Mouse (Mus musculus): ENCODE measurements at regions not wholly inside any gene's neighbourhood (a gene's known extent, or its start where the extent isn't known, plus 50 kb on each side); places are given as distances from the start of the nearest gene placed in this dataset.

GRCm38 (mm10) chr6:121560852-121561251 is 74.3 kb upstream of the A2m start:
- DNase-seq (peak; percentile 78), ATAC-seq (ENCODE audit: insufficient read depth) (0 out of 2 replicates have a peak, but pooled peaks have one; percentile 47)
- Histone ChIP-seq H3K27me3 (ENCODE audit: insufficient read depth, low read length) (no peaks in the 10 kb centered on the region), H3K9ac (no peak overlapping the region), H3K4me2 (no peak overlapping the region), H3K27ac (ENCODE audit: low read depth) (no peak overlapping the region), H3K9me3 (ENCODE audit: low read depth, low read length) (no peaks in the 10 kb centered on the region), H3K4me1 (ENCODE audit: insufficient read depth) (no peaks in the 10 kb centered on the region), H3K4me3 (ENCODE audit: low read depth, low read length) (no peak overlapping the region), H3K36me3 (ENCODE audit: insufficient read depth) (no peaks in the 10 kb centered on the region)
- WGBS = 4% methylated on average over 3 of the region's 3 CpGs
- TF ChIP-seq CTCF (IDR thresholded peaks at IDR 0.05; ENCODE audit: low read depth) = peak; percentile 73

GRCm38 (mm10) chr6:121560393-121560793 is 74.8 kb upstream of the A2m start:
- DNase-seq = no peak
- no peak for ATAC-seq (ENCODE audit: insufficient read depth)
- 43% methylated on average over 1 of the region's 1 CpGs for WGBS
- Histone ChIP-seq H3K4me1 (ENCODE audit: insufficient read depth) (no peaks in the 10 kb centered on the region), H3K4me3 (ENCODE audit: low read depth, low read length) (no peak overlapping the region), H3K9ac (no peak overlapping the region), H3K27ac (ENCODE audit: low read depth) (no peak overlapping the region), H3K4me2 (no peak overlapping the region), H3K9me3 (ENCODE audit: low read depth, low read length) (no peaks in the 10 kb centered on the region), H3K27me3 (ENCODE audit: insufficient read depth, low read length) (no peaks in the 10 kb centered on the region), H3K36me3 (ENCODE audit: insufficient read depth) (no peaks in the 10 kb centered on the region)
- no peak for TF ChIP-seq CTCF (IDR thresholded peaks at IDR 0.05; ENCODE audit: low read depth)

GRCm38 (mm10) chr6:121556481-121556880 is 78.7 kb upstream of the A2m start:
- no peak for ATAC-seq (ENCODE audit: insufficient read depth)
- peak; percentile 64 for TF ChIP-seq CTCF (IDR thresholded peaks at IDR 0.05; ENCODE audit: low read depth)
- Histone ChIP-seq H3K9ac (no peak overlapping the region), H3K27me3 (ENCODE audit: insufficient read depth, low read length) (no peaks in the 10 kb centered on the region), H3K27ac (ENCODE audit: low read depth) (no peak overlapping the region), H3K9me3 (ENCODE audit: low read depth, low read length) (no peaks in the 10 kb centered on the region), H3K4me1 (ENCODE audit: insufficient read depth) (no peaks in the 10 kb centered on the region), H3K4me3 (ENCODE audit: low read depth, low read length) (no peak overlapping the region), H3K4me2 (no peak overlapping the region), H3K36me3 (ENCODE audit: insufficient read depth) (no peaks in the 10 kb centered on the region)
- 4% methylated on average over 3 of the region's 3 CpGs for WGBS
- DNase-seq = peak; percentile 74

GRCm38 (mm10) chr6:121553501-121554132 is 80.1 kb upstream of the Iqsec3 start:
- Histone ChIP-seq H3K4me3 (ENCODE audit: low read depth, low read length) (no peak overlapping the region), H3K4me1 (ENCODE audit: insufficient read depth) (no peaks in the 10 kb centered on the region), H3K9me3 (ENCODE audit: low read depth, low read length) (no peaks in the 10 kb centered on the region), H3K4me2 (no peak overlapping the region), H3K27ac (ENCODE audit: low read depth) (no peak overlapping the region), H3K36me3 (ENCODE audit: insufficient read depth) (no peaks in the 10 kb centered on the region), H3K9ac (no peak overlapping the region), H3K27me3 (ENCODE audit: insufficient read depth, low read length) (no peaks in the 10 kb centered on the region)
- 82% methylated on average over 2 of the region's 2 CpGs for WGBS
- TF ChIP-seq CTCF (IDR thresholded peaks at IDR 0.05; ENCODE audit: low read depth) = no peak
- no peak for ATAC-seq (ENCODE audit: insufficient read depth)
- DNase-seq = no peak

- Histone ChIP-seq H3K4me1 (ENCODE audit: insufficient read depth) (no peaks in the 10 kb centered on the region), H3K4me2 (no peak overlapping the region), H3K9ac (no peak overlapping the region), H3K27ac (ENCODE audit: low read depth) (no peak overlapping the region), H3K36me3 (ENCODE audit: insufficient read depth) (no peaks in the 10 kb centered on the region), H3K27me3 (ENCODE audit: insufficient read depth, low read length) (no peaks in the 10 kb centered on the region), H3K4me3 (ENCODE audit: low read depth, low read length) (no peak overlapping the region), H3K9me3 (ENCODE audit: low read depth, low read length) (no peaks in the 10 kb centered on the region)
- TF ChIP-seq CTCF (IDR thresholded peaks at IDR 0.05; ENCODE audit: low read depth) = no peak
- DNase-seq (no peak), ATAC-seq (ENCODE audit: insufficient read depth) (no peak)
- WGBS = 73% methylated on average over 7 of the region's 7 CpGs
Observed at GRCm38 (mm10) chr6:121533521-121533920, 60.0 kb upstream of the Iqsec3 start.

GRCm38 (mm10) chr6:121532926-121533325 is 59.4 kb upstream of the Iqsec3 start:
- H3K36me3 ChIP-seq (ENCODE audit: insufficient read depth) = no peaks in the 10 kb centered on the region
- no peak overlapping the region for H3K4me2 ChIP-seq
- no peaks in the 10 kb centered on the region for H3K27me3 ChIP-seq (ENCODE audit: insufficient read depth, low read length)
- no peak overlapping the region for H3K4me3 ChIP-seq (ENCODE audit: low read depth, low read length)
- no peak overlapping the region for H3K27ac ChIP-seq (ENCODE audit: low read depth)
- 5% methylated on average over 3 of the region's 3 CpGs for WGBS
- no peak overlapping the region for H3K9ac ChIP-seq
- ATAC-seq (ENCODE audit: insufficient read depth) (no peak), DNase-seq (peak; percentile 76)
- no peaks in the 10 kb centered on the region for H3K4me1 ChIP-seq (ENCODE audit: insufficient read depth)
- no peaks in the 10 kb centered on the region for H3K9me3 ChIP-seq (ENCODE audit: low read depth, low read length)
- peak; percentile 88 for TF ChIP-seq CTCF (IDR thresholded peaks at IDR 0.05; ENCODE audit: low read depth)

- H3K9me3 ChIP-seq (ENCODE audit: low read depth, low read length) = no peaks in the 10 kb centered on the region
- H3K9ac ChIP-seq = no peak overlapping the region
- TF ChIP-seq CTCF (IDR thresholded peaks at IDR 0.05; ENCODE audit: low read depth) = no peak
- no peak overlapping the region for H3K4me3 ChIP-seq (ENCODE audit: low read depth, low read length)
- H3K27me3 ChIP-seq (ENCODE audit: insufficient read depth, low read length) = no peaks in the 10 kb centered on the region
- ATAC-seq (ENCODE audit: insufficient read depth) = no peak
- no peaks in the 10 kb centered on the region for H3K4me1 ChIP-seq (ENCODE audit: insufficient read depth)
- 59% methylated on average over 13 of the region's 13 CpGs for WGBS
- H3K36me3 ChIP-seq (ENCODE audit: insufficient read depth) = no peaks in the 10 kb centered on the region
- DNase-seq = no peak
- no peak overlapping the region for H3K27ac ChIP-seq (ENCODE audit: low read depth)
- H3K4me2 ChIP-seq = no peak overlapping the region
Observed at GRCm38 (mm10) chr6:121531825-121532389, 58.4 kb upstream of the Iqsec3 start.

All from lung, embryonic 14.5 days (tissue).